Mouse (Mus musculus) left cerebral cortex, postnatal 25 days (tissue): ENCODE results near the gene Prkag2. TPM values are rescaled to one million over a fixed set of nuclear protein-coding genes. Genes with fewer than 3 reads are reported as not detected.
"Not testable (repeated sequence)": the region's sequence is repeated elsewhere in the genome, so short reads cannot be mapped to it uniquely, and the experiment has no call there.

Experiments used
- DNase-seq, 2 experiments: peaks; one replicate each; pipeline ENCODE4 v3.0.0; 2022; ENCODE audit warnings: low spot score in 2 of 2, mixed read lengths in 1 of 2
- intact Hi-C: fragments of 180-260 bp; cut with DNase I; formaldehyde crosslinking; loops from one replicate; pipeline ENCODE4 v1.15.1; 2025
- total RNA-seq, 2 experiments: library from RNA; stranded (reverse); gene quantifications; 2 replicates each; pipeline ENCODE4 v1.2.3; 2021

The Prkag2 gene
- total RNA-seq, 2 experiments from 2014 or later = 102 to 108 TPM

GRCm38 (mm10) chr5:24860635-24861448 lies 239.6 kb downstream of the Prkag2 start:
- peak; percentile 69 to 85 for DNase-seq
- intact Hi-C loops = loop anchor here (1.0 kb wide), 1 partner anchor 19 kb away; the partner anchor contains the start of gene Rheb

- intact Hi-C loops = loop anchor here (1.0 kb wide), 1 partner anchor 18 kb away; the partner anchor contains the start of gene Rheb
Measured at GRCm38 (mm10) chr5:24859771-24860540, 240.5 kb downstream of the Prkag2 start.

GRCm38 (mm10) chr5:24854827-24855600 lies 245.4 kb downstream of the Prkag2 start:
- intact Hi-C loops = no loop called here
- DNase-seq = no peak

More at GRCm38 (mm10) chr5:24859771-24860540, 240.5 kb downstream of the Prkag2 start:
- no peak for DNase-seq

GRCm38 (mm10) chr5:24854256-24854655 lies 246.2 kb downstream of the Prkag2 start:
- intact Hi-C loops = no loop called here
- DNase-seq = no peak

- DNase-seq, intact Hi-C loops: not testable (repeated sequence)
Measured at GRCm38 (mm10) chr5:24848261-24848660, 252.2 kb downstream of the Prkag2 start.

- no peak for DNase-seq
- intact Hi-C loops = loop anchor here (2.0 to 5.0 kb wide), 2 partner anchors 63 to 143 kb away; no protein-coding TSS in a partner anchor
Measured at GRCm38 (mm10) chr5:24843841-24844240, 256.6 kb downstream of the Prkag2 start.

GRCm38 (mm10) chr5:24843103-24843475 lies 257.4 kb downstream of the Prkag2 start:
- peak in 1 of 2 experiments; percentile 88 for DNase-seq
- intact Hi-C loops = loop anchor here (2.0 to 5.0 kb wide), 2 partner anchors 62 to 144 kb away; no protein-coding TSS in a partner anchor

- DNase-seq = peak; percentile 99 to 100
- intact Hi-C loops = loop anchor here (1.0 to 5.0 kb wide), 8 partner anchors 8 to 243 kb away; partner anchors contain the start of gene Nub1
Measured at GRCm38 (mm10) chr5:24842274-24843102, 258.0 kb downstream of the Prkag2 start, which contains the start of gene Rheb. Gene Rheb, minus strand, starts transcription at chr5:24842624.

- peak in 1 of 2 experiments; percentile 49 for DNase-seq
Measured at GRCm38 (mm10) chr5:24841662-24842273, 258.7 kb downstream of the Prkag2 start.

GRCm38 (mm10) chr5:24840975-24841431 lies 259.4 kb downstream of the Prkag2 start:
- DNase-seq = no peak
- intact Hi-C loops = loop anchor here (2.0 to 5.0 kb wide), 2 partner anchors 20 to 146 kb away; no protein-coding TSS in a partner anchor

More at GRCm38 (mm10) chr5:24841662-24842273, 258.7 kb downstream of the Prkag2 start:
- intact Hi-C loops = loop anchor here (1.0 to 5.0 kb wide), 9 partner anchors 7 to 244 kb away; partner anchors contain the start of gene Nub1

GRCm38 (mm10) chr5:24834491-24834890 lies 266.0 kb downstream of the Prkag2 start:
- intact Hi-C loops = loop anchor here (1.0 kb wide), 1 partner anchor 8 kb away; the partner anchor contains the start of gene Rheb
- DNase-seq = peak in 1 of 2 experiments; percentile 76

GRCm38 (mm10) chr5:24831912-24832311 lies 268.5 kb downstream of the Prkag2 start:
- DNase-seq = no peak
- intact Hi-C loops = no loop called here

- intact Hi-C loops = no loop called here
Measured at GRCm38 (mm10) chr5:24828446-24828845, 272.0 kb downstream of the Prkag2 start.

GRCm38 (mm10) chr5:24827173-24827572 lies 273.3 kb downstream of the Prkag2 start:
- DNase-seq = no peak
- intact Hi-C loops = no loop called here

More at GRCm38 (mm10) chr5:24828446-24828845, 272.0 kb downstream of the Prkag2 start:
- DNase-seq = no peak

- intact Hi-C loops = no loop called here
- no peak for DNase-seq
Measured at GRCm38 (mm10) chr5:24826056-24826770, 274.2 kb downstream of the Prkag2 start.

- DNase-seq = no peak
- intact Hi-C loops = no loop called here
Measured at GRCm38 (mm10) chr5:24825365-24826055, 274.9 kb downstream of the Prkag2 start.
